Mouse (Mus musculus): ENCODE measurements around the gene Pold2. TPM values are rescaled to one million over a fixed set of nuclear protein-coding genes. Genes with fewer than 3 reads are reported as not detected.

Gene Pold2
- total RNA-seq, 1 experiment = 103 TPM

DNA sequence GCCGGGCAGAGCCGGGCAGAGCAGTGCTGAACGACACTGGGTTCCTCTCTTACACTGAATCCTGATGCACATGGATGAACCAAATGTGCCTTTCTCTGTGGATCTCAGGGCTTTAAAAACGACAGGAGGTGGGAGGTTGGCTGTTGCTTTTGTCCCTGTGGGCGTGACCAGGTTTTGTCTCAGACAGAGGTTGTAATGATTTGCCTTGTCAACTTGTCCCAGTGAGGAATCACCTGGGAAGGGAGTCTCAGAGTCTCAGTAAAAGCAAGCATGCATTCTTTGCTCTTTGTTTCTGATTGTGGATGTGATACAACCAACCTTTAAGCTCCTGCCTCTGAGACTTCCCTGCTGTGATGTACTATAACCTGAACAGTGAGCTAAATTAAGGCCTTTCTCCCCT, 29.0 kb upstream of the Pold2 start:
- Histone ChIP-seq H3K4me1 (ENCODE audit: control insufficient read depth in 2 of 2, insufficient read depth in 2 of 2, low read length in 2 of 2, poor library complexity in 1 of 2) (peaks cover 1 to 11% of the 10 kb centered on the region in 2 experiments; a peak in 1 of 4 replicates), H3K9me3 (ENCODE audit: control insufficient read depth, insufficient read depth, low read depth, low read length) (no peaks in the 10 kb centered on the region), H3K27ac (ENCODE audit: insufficient read depth, low read depth, low read length, poor library complexity, severe bottlenecking) (no peak overlapping the region), H3K9ac (ENCODE audit: insufficient read depth, low read depth, low read length, poor library complexity, severe bottlenecking) (no peak overlapping the region), H3K4me3 (ENCODE audit: insufficient read depth in 1 of 2, low read depth in 1 of 2, low read length in 2 of 2, poor library complexity in 1 of 2, severe bottlenecking in 1 of 2) (no peak overlapping the region), H3K36me3 (ENCODE audit: control insufficient read depth, insufficient read depth, low read length, poor library complexity, severe bottlenecking) (no peaks in the 10 kb centered on the region)
- DNase-seq (ENCODE audit: low read depth, low spot score) = no peak
- TF ChIP-seq ZNF384 (IDR thresholded peaks at IDR 0.05; ENCODE audit: low read depth, low read length) (no peak), ZC3H11A (IDR thresholded peaks at IDR 0.05; ENCODE audit: borderline replicate concordance, low read depth, low read length) (no peak), CHD2 (IDR thresholded peaks at IDR 0.05; ENCODE audit: low read depth, low read length) (no peak), MAFK (IDR thresholded peaks at IDR 0.05; ENCODE audit: insufficient read depth, low read depth, low read length) (no peak), HCFC1 (IDR thresholded peaks at IDR 0.05; ENCODE audit: borderline replicate concordance, insufficient read depth, low read length) (no peak)
- in situ Hi-C loops (cut with MboI; ENCODE audit: low sequenced_read_pairs in 2 of 2, unreplicated experiment in 2 of 2) = no loop called here

GRCm38 (mm10) chr11:5905778-5906518, 27.9 kb upstream of the Pold2 start:
- in situ Hi-C loops (cut with MboI; ENCODE audit: low sequenced_read_pairs in 2 of 2, unreplicated experiment in 2 of 2) = no loop called here
- TF ChIP-seq ZC3H11A (IDR thresholded peaks at IDR 0.05; ENCODE audit: borderline replicate concordance, low read depth, low read length) = no peak
- no peak for TF ChIP-seq HCFC1 (IDR thresholded peaks at IDR 0.05; ENCODE audit: borderline replicate concordance, insufficient read depth, low read length)
- TF ChIP-seq MAFK (IDR thresholded peaks at IDR 0.05; ENCODE audit: insufficient read depth, low read depth, low read length) = no peak
- TF ChIP-seq ZNF384 (IDR thresholded peaks at IDR 0.05; ENCODE audit: low read depth, low read length) = no peak
- no peak for TF ChIP-seq CHD2 (IDR thresholded peaks at IDR 0.05; ENCODE audit: low read depth, low read length)
- peak overlapping the region in 1 of 2 experiments; percentile 23; a peak in 1 of 4 replicates for H3K4me3 ChIP-seq (ENCODE audit: insufficient read depth in 1 of 2, low read depth in 1 of 2, low read length in 2 of 2, poor library complexity in 1 of 2, severe bottlenecking in 1 of 2)
- H3K4me1 ChIP-seq (ENCODE audit: control insufficient read depth in 2 of 2, insufficient read depth in 2 of 2, low read length in 2 of 2, poor library complexity in 1 of 2) = peaks cover 1 to 19% of the 10 kb centered on the region in 2 experiments; a peak in 1 of 4 replicates
- no peak overlapping the region for H3K9ac ChIP-seq (ENCODE audit: insufficient read depth, low read depth, low read length, poor library complexity, severe bottlenecking)
- H3K36me3 ChIP-seq (ENCODE audit: control insufficient read depth, insufficient read depth, low read length, poor library complexity, severe bottlenecking) = no peaks in the 10 kb centered on the region
- H3K27ac ChIP-seq (ENCODE audit: insufficient read depth, low read depth, low read length, poor library complexity, severe bottlenecking) = no peak overlapping the region
- no peak for DNase-seq (ENCODE audit: low read depth, low spot score)
- no peaks in the 10 kb centered on the region for H3K9me3 ChIP-seq (ENCODE audit: control insufficient read depth, insufficient read depth, low read depth, low read length)

DNA sequence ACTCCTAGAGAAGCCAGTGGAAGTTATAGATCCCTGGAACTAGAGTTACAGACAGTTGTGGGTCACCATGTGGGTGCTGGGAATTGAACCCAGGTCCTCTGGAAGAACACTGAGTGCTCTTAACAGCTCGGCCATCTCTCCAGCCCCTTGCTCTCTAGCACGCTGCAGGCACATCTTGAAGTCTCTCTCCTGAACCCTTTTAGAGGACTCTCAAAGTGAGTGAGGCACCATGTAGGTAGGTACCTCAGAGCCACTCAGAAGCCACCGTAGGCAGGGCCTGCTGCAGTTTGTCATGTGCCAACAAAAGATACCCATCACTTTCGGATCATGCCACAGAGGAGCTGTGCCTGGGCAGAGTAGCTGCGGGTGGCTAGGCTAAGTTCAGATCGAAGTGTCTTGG, 26.8 kb upstream of the Pold2 start:
- in situ Hi-C loops (cut with MboI; ENCODE audit: low sequenced_read_pairs in 2 of 2, unreplicated experiment in 2 of 2) = no loop called here
- TF ChIP-seq CHD2 (IDR thresholded peaks at IDR 0.05; ENCODE audit: low read depth, low read length) = no peak
- no peak for TF ChIP-seq ZC3H11A (IDR thresholded peaks at IDR 0.05; ENCODE audit: borderline replicate concordance, low read depth, low read length)
- no peak for TF ChIP-seq ZNF384 (IDR thresholded peaks at IDR 0.05; ENCODE audit: low read depth, low read length)
- TF ChIP-seq MAFK (IDR thresholded peaks at IDR 0.05; ENCODE audit: insufficient read depth, low read depth, low read length) = no peak
- TF ChIP-seq HCFC1 (IDR thresholded peaks at IDR 0.05; ENCODE audit: borderline replicate concordance, insufficient read depth, low read length) = no peak
- peaks cover 1 to 20% of the 10 kb centered on the region in 2 experiments; a peak in 1 of 4 replicates for H3K4me1 ChIP-seq (ENCODE audit: control insufficient read depth in 2 of 2, insufficient read depth in 2 of 2, low read length in 2 of 2, poor library complexity in 1 of 2)
- H3K36me3 ChIP-seq (ENCODE audit: control insufficient read depth, insufficient read depth, low read length, poor library complexity, severe bottlenecking) = no peaks in the 10 kb centered on the region
- no peak overlapping the region for H3K4me3 ChIP-seq (ENCODE audit: insufficient read depth in 1 of 2, low read depth in 1 of 2, low read length in 2 of 2, poor library complexity in 1 of 2, severe bottlenecking in 1 of 2)
- no peak for DNase-seq (ENCODE audit: low read depth, low spot score)
- H3K27ac ChIP-seq (ENCODE audit: insufficient read depth, low read depth, low read length, poor library complexity, severe bottlenecking) = no peak overlapping the region
- H3K9ac ChIP-seq (ENCODE audit: insufficient read depth, low read depth, low read length, poor library complexity, severe bottlenecking) = no peak overlapping the region
- H3K9me3 ChIP-seq (ENCODE audit: control insufficient read depth, insufficient read depth, low read depth, low read length) = no peaks in the 10 kb centered on the region

DNA sequence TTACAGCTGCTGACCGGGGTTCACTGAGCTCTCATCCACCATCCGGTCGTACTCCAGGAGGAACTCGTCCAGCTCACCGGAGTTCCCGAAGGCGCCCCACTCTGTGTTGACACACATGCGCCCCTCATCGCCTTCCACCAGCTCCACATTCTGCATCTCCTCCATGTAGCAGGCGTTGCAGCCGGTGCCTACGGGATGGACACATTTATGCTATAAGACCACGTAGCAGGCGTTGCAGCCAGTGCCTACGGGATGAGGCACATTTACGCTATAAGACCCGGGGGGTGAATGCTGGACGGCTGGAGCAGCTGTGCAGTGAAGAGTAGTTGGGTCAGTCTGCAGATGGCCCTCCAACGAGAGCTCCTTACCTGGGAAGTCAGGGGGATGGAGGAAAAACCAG, 26.3 kb upstream of the Pold2 start:
- H3K9me3 ChIP-seq (ENCODE audit: control insufficient read depth, insufficient read depth, low read depth, low read length) = no peaks in the 10 kb centered on the region
- H3K36me3 ChIP-seq (ENCODE audit: control insufficient read depth, insufficient read depth, low read length, poor library complexity, severe bottlenecking) = no peaks in the 10 kb centered on the region
- DNase-seq (ENCODE audit: low read depth, low spot score) = no peak
- H3K4me1 ChIP-seq (ENCODE audit: control insufficient read depth in 2 of 2, insufficient read depth in 2 of 2, low read length in 2 of 2, poor library complexity in 1 of 2) = peaks cover 1 to 20% of the 10 kb centered on the region in 2 experiments; a peak in 1 of 4 replicates
- in situ Hi-C loops (cut with MboI; ENCODE audit: low sequenced_read_pairs in 2 of 2, unreplicated experiment in 2 of 2) = no loop called here
- no peak for TF ChIP-seq HCFC1 (IDR thresholded peaks at IDR 0.05; ENCODE audit: borderline replicate concordance, insufficient read depth, low read length)
- no peak for TF ChIP-seq ZC3H11A (IDR thresholded peaks at IDR 0.05; ENCODE audit: borderline replicate concordance, low read depth, low read length)
- TF ChIP-seq CHD2 (IDR thresholded peaks at IDR 0.05; ENCODE audit: low read depth, low read length) = no peak
- no peak for TF ChIP-seq MAFK (IDR thresholded peaks at IDR 0.05; ENCODE audit: insufficient read depth, low read depth, low read length)
- no peak for TF ChIP-seq ZNF384 (IDR thresholded peaks at IDR 0.05; ENCODE audit: low read depth, low read length)
- no peak overlapping the region for H3K27ac ChIP-seq (ENCODE audit: insufficient read depth, low read depth, low read length, poor library complexity, severe bottlenecking)
- no peak overlapping the region for H3K9ac ChIP-seq (ENCODE audit: insufficient read depth, low read depth, low read length, poor library complexity, severe bottlenecking)
- no peak overlapping the region for H3K4me3 ChIP-seq (ENCODE audit: insufficient read depth in 1 of 2, low read depth in 1 of 2, low read length in 2 of 2, poor library complexity in 1 of 2, severe bottlenecking in 1 of 2)
